Mouse (Mus musculus) heart, adult 2 months (tissue): ENCODE measurements around the gene Jun. TPM values are rescaled to one million over a fixed set of nuclear protein-coding genes. Genes with fewer than 3 reads are reported as not detected.

Source experiments
- DNase-seq, 2 experiments: peaks; one replicate each; pipeline ENCODE4 v3.0.0; 2021
- H3K27ac ChIP-seq: fragments of 200-600 bp; 2 replicates; pipeline ENCODE4 v1.8.1; 2022
- H3K27me3 ChIP-seq: fragments of 200-500 bp; 2 replicates; pipeline ENCODE4 v1.6.1; 2012; ENCODE audit warnings: mild to moderate bottlenecking, low read length, inconsistent platforms, mixed read lengths; ENCODE audit not compliant: control insufficient read depth, insufficient read depth
- H3K36me3 ChIP-seq: fragments of 200-500 bp; 2 replicates; pipeline ENCODE4 v1.6.1; 2012; ENCODE audit warnings: low read length, inconsistent platforms; ENCODE audit not compliant: control insufficient read depth, insufficient read depth
- H3K4me1 ChIP-seq: fragments of 200-500 bp; 2 replicates; pipeline ENCODE4 v1.6.1; 2011; ENCODE audit warnings: low read length; ENCODE audit not compliant: control insufficient read depth, insufficient read depth
- H3K4me3 ChIP-seq: fragments of 200-600 bp; 2 replicates; pipeline ENCODE4 v1.8.1; 2022
- H3K79me2 ChIP-seq: fragments of 200-500 bp; replicated peaks from 2 replicates; pipeline ENCODE4 v1.6.1; 2012; ENCODE audit warnings: mild to moderate bottlenecking, inconsistent platforms, low read length, moderate library complexity, mixed read lengths; ENCODE audit not compliant: control insufficient read depth, insufficient read depth
- H3K9ac ChIP-seq: fragments of 200-500 bp; 2 replicates; pipeline ENCODE4 v1.6.1; 2012; ENCODE audit warnings: low read depth, mild to moderate bottlenecking, control low read depth, inconsistent platforms, low read length, mixed read lengths
- CTCF ChIP-seq: fragments of 200-600 bp; IDR thresholded peaks from 2 replicates; pipeline ENCODE4 v1.8.1; 2022; ENCODE audit warnings: antibody characterized with exemption, mild to moderate bottlenecking, moderate library complexity
- EP300 ChIP-seq: fragments of 200-500 bp; IDR thresholded peaks from 2 replicates; pipeline ENCODE4 v1.6.1; 2011; ENCODE audit warnings: low read depth, low read length, control low read depth; ENCODE audit not compliant: insufficient read depth
- POLR2A ChIP-seq: fragments of 200-500 bp; IDR thresholded peaks from 2 replicates; pipeline ENCODE4 v1.6.1; 2011; ENCODE audit warnings: mild to moderate bottlenecking, low read depth, low read length, control low read depth; ENCODE audit not compliant: insufficient read depth
- WGBS: fragments of 180-500 bp; shearing (Covaris S2); methylation state at CpG from one replicate; pipeline ENCODE4 v1.1.7; 2018; 5-methylcytosine and 5-hydroxymethylcytosine counted together
- intact Hi-C: fragments of 180-260 bp; cut with DNase I; formaldehyde crosslinking; loops from one replicate; pipeline ENCODE4 v1.15.1; 2025
- polyA plus RNA-seq: library from polyadenylated mRNA; depleted of rRNA; stranded (reverse); fragments of >200 nt; gene quantifications from 2 replicates; pipeline ENCODE4 v1.2.3, GENCODE M21; 2012
- total RNA-seq, 2 experiments: library from RNA; stranded (reverse); gene quantifications; 2 replicates each; pipeline ENCODE4 v1.2.3; 2021

The Jun gene
- total and polyA plus RNA-seq, 3 experiments = 28.0 to 54.1 (median 42.4) TPM

DNA sequence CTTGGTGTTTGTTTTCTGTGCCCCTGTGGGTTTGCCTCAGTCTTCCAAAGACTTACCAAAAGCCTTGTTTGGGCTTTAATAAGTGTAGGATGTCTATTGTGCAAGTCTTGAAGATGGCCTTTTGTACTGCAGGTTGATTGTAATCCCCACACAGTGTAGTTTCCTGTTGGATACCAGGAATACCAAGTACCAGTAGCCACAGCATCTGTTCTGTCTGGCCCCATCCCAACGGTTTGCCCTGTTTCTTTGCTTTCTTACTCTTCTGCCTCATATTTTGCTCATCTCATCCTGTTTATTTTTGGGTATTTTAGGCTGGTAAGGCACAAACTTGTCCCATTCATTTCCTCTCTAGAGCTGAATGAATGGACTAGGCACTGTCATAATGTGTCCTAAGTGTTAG is 3.3 kb upstream of the Jun start:
- Histone ChIP-seq H3K27ac (no peak overlapping the region), H3K36me3 (no peaks in the 10 kb centered on the region), H3K4me1 (peaks cover 4% of the 10 kb centered on the region), H3K27me3 (no peaks in the 10 kb centered on the region), H3K79me2 (peaks cover 4% of the 10 kb centered on the region), H3K4me3 (no peak overlapping the region), H3K9ac (no peak overlapping the region)
- TF ChIP-seq CTCF (no peak), EP300 (no peak), POLR2A (no peak)
- 31% methylated on average over 1 of the region's 1 CpGs for WGBS
- intact Hi-C loops = loop anchor here (10.0 kb wide), 1 partner anchor 230 kb away; no protein-coding TSS in a partner anchor
- no peak for DNase-seq

DNA sequence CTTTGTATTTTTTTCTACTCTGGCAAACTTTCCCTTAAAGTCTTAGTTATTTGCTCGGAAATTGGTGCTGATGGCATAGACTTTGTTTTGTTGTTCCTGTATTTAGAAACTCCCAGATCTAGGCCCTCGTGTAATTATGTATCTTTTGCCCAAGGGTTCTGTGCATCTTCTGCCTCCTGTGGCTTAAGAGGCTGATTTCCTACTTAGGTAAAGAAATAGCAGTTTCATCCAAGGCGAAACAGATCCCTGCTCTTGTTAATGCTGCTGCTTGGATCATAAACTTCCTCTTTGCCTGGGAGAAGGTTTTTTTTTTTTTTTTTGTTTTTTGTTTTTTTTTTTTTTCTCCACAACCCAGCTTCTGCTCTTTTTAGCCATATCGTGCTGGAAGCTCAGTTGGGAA is 2.3 kb upstream of the Jun start:
- intact Hi-C loops = loop anchor here (5.0 to 10.0 kb wide), 4 partner anchors 230 to 678 kb away; no protein-coding TSS in a partner anchor
- 57% methylated on average over 4 of the region's 4 CpGs for WGBS
- H3K4me1 ChIP-seq = peaks cover 4% of the 10 kb centered on the region
- TF ChIP-seq CTCF = no peak
- no peak for TF ChIP-seq POLR2A
- TF ChIP-seq EP300 = no peak
- no peaks in the 10 kb centered on the region for H3K27me3 ChIP-seq
- H3K4me3 ChIP-seq = no peak overlapping the region
- no peaks in the 10 kb centered on the region for H3K36me3 ChIP-seq
- peaks cover 4% of the 10 kb centered on the region for H3K79me2 ChIP-seq
- peak overlapping the region; percentile 100 for H3K27ac ChIP-seq
- H3K9ac ChIP-seq = no peak overlapping the region
- no peak for DNase-seq

DNA sequence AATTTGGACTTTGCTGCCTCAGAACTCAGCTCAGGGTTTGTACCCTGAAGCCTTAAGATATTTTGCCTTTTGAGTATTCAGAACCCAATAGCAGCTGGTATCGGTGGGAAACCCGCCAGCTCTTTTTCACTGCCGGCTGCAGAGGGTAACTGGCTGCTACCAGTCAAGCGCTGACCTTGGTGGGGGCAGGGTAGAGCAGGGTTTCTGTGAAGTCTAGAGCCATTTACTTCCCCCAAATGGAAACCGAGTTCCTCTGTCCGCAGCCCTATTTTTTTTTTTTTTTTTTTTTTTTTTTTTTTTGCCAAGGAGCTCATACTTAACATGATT is 1.7 kb upstream of the Jun start:
- Histone ChIP-seq H3K27me3 (no peaks in the 10 kb centered on the region), H3K4me3 (peak overlapping the region; percentile 65), H3K36me3 (peaks cover under 1% of the 10 kb centered on the region), H3K4me1 (peaks cover 7% of the 10 kb centered on the region), H3K27ac (peak overlapping the region; percentile 100), H3K79me2 (peaks cover 4% of the 10 kb centered on the region), H3K9ac (peak overlapping the region; percentile 81)
- TF ChIP-seq CTCF = no peak
- TF ChIP-seq POLR2A = no peak
- TF ChIP-seq EP300 = 0 out of 2 replicates have a peak, but pooled peaks have one; percentile 46
- 3% methylated on average over 6 of the region's 6 CpGs for WGBS
- intact Hi-C loops = loop anchor here (2.0 to 10.0 kb wide), 8 partner anchors 29 to 817 kb away; no protein-coding TSS in a partner anchor
- peak; percentile 72 to 84 for DNase-seq

DNA sequence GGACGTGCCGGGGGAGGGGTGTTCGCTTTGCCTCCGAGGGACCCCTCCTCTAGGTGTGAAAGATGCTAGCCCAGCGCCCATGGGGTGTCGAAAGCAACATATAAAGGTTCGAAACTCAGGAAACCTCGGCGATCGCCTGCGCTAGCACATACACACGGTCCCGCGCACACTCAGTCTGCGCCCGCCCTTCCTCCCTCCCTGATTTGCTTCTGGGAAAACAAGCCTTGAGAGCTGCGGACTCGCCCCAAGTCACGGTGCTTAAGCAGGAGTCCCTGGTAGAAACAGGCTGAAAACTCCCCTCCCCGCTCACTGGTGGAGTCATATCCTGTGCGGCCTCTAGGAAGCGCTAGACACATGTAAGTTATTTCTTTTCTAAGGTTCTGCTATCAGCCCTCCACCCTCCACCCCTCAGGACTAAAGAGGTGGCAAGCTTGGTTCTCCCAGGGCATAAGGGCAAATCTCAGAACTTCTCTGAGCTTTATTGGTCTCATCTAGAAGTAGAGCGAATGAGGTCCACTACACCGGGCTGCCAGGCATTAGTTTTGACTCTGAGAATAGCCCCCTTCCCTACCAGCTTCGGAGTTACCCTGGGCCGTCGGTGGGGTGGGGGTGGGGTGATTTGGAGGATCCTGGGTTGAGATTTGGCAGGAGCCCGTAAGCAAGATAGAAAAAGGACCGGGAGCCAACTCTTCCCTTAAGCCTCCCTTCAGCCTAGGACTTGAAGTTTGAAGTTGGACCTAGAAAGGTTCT is 1.2 kb upstream of the Jun start:
- H3K79me2 ChIP-seq = peaks cover 4% of the 10 kb centered on the region
- TF ChIP-seq EP300 = peak; percentile 90
- TF ChIP-seq CTCF = peak; percentile 94; the same call in 1 of the 2 replicates
- peak; percentile 85 for TF ChIP-seq POLR2A
- DNase-seq = peak; percentile 89 to 96
- H3K27ac ChIP-seq = peak overlapping the region; percentile 100
- H3K4me1 ChIP-seq = peaks cover 7% of the 10 kb centered on the region
- peak overlapping the region; percentile 93 for H3K9ac ChIP-seq
- under 1% methylated on average over 29 of the region's 29 CpGs for WGBS
- H3K4me3 ChIP-seq = peak overlapping the region; percentile 65
- H3K27me3 ChIP-seq = no peaks in the 10 kb centered on the region
- peaks cover 3% of the 10 kb centered on the region for H3K36me3 ChIP-seq
- intact Hi-C loops = loop anchor here (2.0 to 10.0 kb wide), 8 partner anchors 30 to 818 kb away; no protein-coding TSS in a partner anchor

DNA sequence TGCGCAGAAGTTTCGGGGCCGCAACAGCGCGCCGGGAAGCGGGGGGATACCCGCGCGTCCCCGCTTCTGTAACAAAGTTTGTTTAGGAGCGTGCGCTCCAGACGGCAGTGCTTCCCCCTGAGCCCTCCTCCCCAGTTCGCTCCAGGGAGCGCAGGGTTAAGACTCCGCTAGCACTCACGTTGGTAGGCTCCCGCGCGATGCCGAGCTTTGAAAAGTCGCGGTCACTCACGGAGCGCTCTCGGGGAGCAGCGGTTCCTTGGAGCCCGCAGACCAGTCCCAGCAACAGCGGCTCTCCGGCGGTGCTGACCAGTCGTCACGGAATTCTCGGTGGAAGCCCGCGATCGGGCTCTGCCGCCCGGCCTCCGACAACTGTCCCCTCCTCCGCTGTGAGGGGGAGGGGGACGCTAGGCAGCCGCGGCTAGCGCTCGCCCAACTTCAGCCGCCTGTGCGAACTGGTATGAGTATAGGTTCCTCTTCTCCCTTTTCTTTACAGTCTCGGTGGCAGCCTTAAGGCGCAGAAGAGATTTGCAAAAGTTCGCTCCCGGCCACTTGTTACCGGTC is 631 bp downstream of the Jun start:
- peak overlapping the region; percentile 98 for H3K9ac ChIP-seq
- peak overlapping the region; percentile 100 for H3K27ac ChIP-seq
- TF ChIP-seq CTCF (0 out of 2 replicates have a peak, but pooled peaks have one; percentile 2), POLR2A (0 out of 2 replicates have a peak, but pooled peaks have one; percentile 2), EP300 (0 out of 2 replicates have a peak, but pooled peaks have one; percentile 10)
- under 1% methylated on average over 54 of the region's 54 CpGs for WGBS
- H3K4me1 ChIP-seq = peaks cover 5% of the 10 kb centered on the region
- H3K36me3 ChIP-seq = peaks cover 3% of the 10 kb centered on the region
- H3K27me3 ChIP-seq = no peaks in the 10 kb centered on the region
- H3K4me3 ChIP-seq = peak overlapping the region; percentile 95
- peaks cover 4% of the 10 kb centered on the region for H3K79me2 ChIP-seq
- DNase-seq = peak; percentile 82 to 84
- intact Hi-C loops = loop anchor here (1.0 to 10.0 kb wide), 5 partner anchors 233 to 681 kb away; no protein-coding TSS in a partner anchor
